Mouse (Mus musculus) heart, postnatal 0 days (tissue): ENCODE measurements at regions not wholly inside any gene's neighbourhood (a gene's known extent, or its start where the extent isn't known, plus 50 kb on each side); places are given as distances from the start of the nearest gene placed in this dataset.

ENCODE experiments used
- ATAC-seq: fragments of 200-750 bp; cut with Nextera tagmentation; 2 replicates; pipeline ENCODE4 v1.8.0; 2017; ENCODE audit warnings: low read depth, moderate number of reproducible peaks, moderate library complexity; ENCODE audit not compliant: insufficient read depth
- DNase-seq: peaks from one replicate; pipeline ENCODE4 v3.0.0-alpha.2; 2016; ENCODE audit warnings: low spot score
- H3K27ac ChIP-seq: fragments of 300-500 bp; sonication (generic); 2 replicates; pipeline ENCODE4 v1.5.1; 2014; ENCODE audit warnings: low read depth, mild to moderate bottlenecking
- H3K27me3 ChIP-seq: fragments of 300-500 bp; sonication (generic); 2 replicates; pipeline ENCODE4 v1.6.1; 2014; ENCODE audit warnings: low read length, mixed read lengths; ENCODE audit not compliant: control insufficient read depth, insufficient read depth
- H3K36me3 ChIP-seq: fragments of 300-500 bp; sonication (generic); replicated peaks from 2 replicates; pipeline ENCODE4 v1.6.1; 2014; ENCODE audit warnings: low read length, mixed read lengths; ENCODE audit not compliant: control insufficient read depth, insufficient read depth
- H3K4me1 ChIP-seq: fragments of 300-500 bp; sonication (generic); 2 replicates; pipeline ENCODE4 v1.6.1; 2014; ENCODE audit warnings: antibody characterized with exemption; ENCODE audit not compliant: control insufficient read depth, insufficient read depth
- H3K4me2 ChIP-seq: fragments of 300-500 bp; sonication (generic); 2 replicates; pipeline ENCODE4 v1.6.1; 2014; ENCODE audit warnings: low read depth, mild to moderate bottlenecking, low read length, moderate library complexity
- H3K4me3 ChIP-seq: fragments of 300-500 bp; sonication (generic); 2 replicates; pipeline ENCODE4 v1.5.1; 2014; ENCODE audit warnings: low read depth, low read length
- H3K9ac ChIP-seq: fragments of 300-500 bp; sonication (generic); replicated peaks from 2 replicates; pipeline ENCODE4 v1.6.1; 2014; ENCODE audit warnings: low read depth, low read length, mixed read lengths
- H3K9me3 ChIP-seq: fragments of 300-500 bp; sonication (generic); replicated peaks from 2 replicates; pipeline ENCODE4 v1.6.1; 2016; ENCODE audit warnings: low read length; ENCODE audit not compliant: control insufficient read depth
- CTCF ChIP-seq: IDR thresholded peaks from 2 replicates; pipeline ENCODE4 v1.5.1; 2016; ENCODE audit warnings: antibody characterized with exemption, control low read depth, low read depth
- EP300 ChIP-seq: IDR thresholded peaks from 2 replicates; pipeline ENCODE4 v1.6.1; 2016; ENCODE audit warnings: antibody characterized with exemption, low read depth
- WGBS: fragments of 180-500 bp; shearing (Covaris S2); extraction: QIAGEN DNeasy Blood & Tissue Kit; methylation state at CpG from one replicate; pipeline ENCODE4 v1.1.7; 2014; 5-methylcytosine and 5-hydroxymethylcytosine counted together

DNA sequence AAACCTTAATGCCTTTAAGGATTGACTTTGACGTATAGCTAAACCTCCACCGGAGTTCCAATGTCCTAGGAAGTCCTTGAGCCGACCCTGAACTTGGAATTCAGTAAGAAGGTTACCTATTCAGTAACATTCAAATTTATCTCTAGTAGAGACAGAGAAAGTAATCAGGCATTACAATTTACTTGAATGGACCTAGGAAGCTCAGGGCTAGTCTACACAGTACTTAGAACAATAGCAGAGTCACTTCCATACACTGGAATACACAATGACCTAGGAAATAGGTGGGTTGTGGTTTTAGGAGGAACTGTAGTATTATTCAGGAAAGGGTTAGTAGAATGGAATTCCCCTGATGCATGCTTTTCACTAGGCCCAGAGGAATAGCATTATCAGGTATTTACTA is 179.2 kb upstream of the Tas2r134 start:
- Histone ChIP-seq H3K27me3 (no peaks in the 10 kb centered on the region), H3K9ac (no peak overlapping the region), H3K4me2 (no peak overlapping the region), H3K9me3 (no peaks in the 10 kb centered on the region; the same call in 1 of the 2 replicates), H3K4me3 (no peak overlapping the region), H3K4me1 (no peaks in the 10 kb centered on the region), H3K36me3 (no peaks in the 10 kb centered on the region), H3K27ac (no peak overlapping the region)
- TF ChIP-seq EP300 (no peak), CTCF (no peak)
- WGBS = 83% methylated on average over 3 of the region's 3 CpGs
- DNase-seq (no peak), ATAC-seq (no peak)

DNA sequence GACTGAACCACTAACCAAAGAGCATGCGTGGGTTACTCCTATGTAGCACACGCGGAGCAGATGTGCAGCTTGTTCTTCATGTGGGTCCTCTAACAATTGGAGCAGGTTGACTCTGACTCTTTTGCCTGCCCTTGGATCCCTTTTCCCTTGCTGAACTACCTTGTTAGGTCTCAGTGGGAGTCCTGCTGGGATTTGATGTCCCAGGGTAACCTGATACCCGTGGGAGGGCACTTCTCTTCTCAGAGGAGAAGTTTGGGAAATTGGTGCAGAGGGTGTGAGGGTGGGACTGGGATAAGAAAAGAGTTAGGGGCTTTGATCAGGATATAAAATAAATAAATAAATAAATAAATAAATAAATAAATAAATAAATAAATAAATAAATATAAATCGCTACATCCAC is 179.7 kb upstream of the Tas2r134 start:
- Histone ChIP-seq H3K27ac (no peak overlapping the region), H3K4me2 (no peak overlapping the region), H3K9ac (no peak overlapping the region), H3K4me1 (no peaks in the 10 kb centered on the region), H3K36me3 (no peaks in the 10 kb centered on the region), H3K27me3 (no peaks in the 10 kb centered on the region), H3K9me3 (no peaks in the 10 kb centered on the region; the same call in 1 of the 2 replicates), H3K4me3 (no peak overlapping the region)
- 92% methylated on average over 5 of the region's 5 CpGs for WGBS
- ATAC-seq (no peak), DNase-seq (no peak)
- TF ChIP-seq CTCF (no peak), EP300 (no peak)

DNA sequence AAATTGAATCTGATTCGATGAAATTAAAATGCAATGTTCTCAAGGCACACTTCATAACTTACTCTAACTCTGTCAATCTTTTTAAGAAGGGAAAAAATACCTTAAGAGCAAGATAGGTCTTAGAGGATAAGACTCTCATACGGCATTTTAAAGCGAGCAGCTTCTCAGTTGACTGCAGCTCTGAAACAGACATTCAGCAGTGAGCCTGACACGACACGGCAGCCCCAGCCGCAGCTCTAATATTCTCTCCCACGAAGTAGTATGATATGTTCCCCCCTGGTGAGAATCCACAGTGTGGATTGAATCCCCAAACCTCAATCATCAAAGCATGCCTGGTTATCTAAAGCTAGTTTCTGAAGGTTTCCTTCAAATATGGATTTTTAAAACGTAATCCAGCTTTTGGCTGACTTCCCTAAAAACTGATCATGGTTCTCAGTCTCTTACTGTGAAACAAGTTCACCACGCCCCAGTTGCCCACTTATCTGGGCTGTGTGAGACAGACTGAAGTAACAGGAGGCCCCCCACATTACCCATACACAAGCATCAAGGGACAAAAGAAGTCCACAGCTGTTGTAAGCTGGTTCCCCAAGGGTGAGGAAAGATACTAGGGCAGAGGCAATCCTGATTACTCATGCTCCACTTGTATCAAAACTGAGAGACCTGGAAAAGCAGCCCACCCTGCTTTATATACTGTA is 182.8 kb upstream of the Tas2r134 start:
- Histone ChIP-seq H3K27me3 (no peaks in the 10 kb centered on the region), H3K4me2 (no peak overlapping the region), H3K9ac (no peak overlapping the region), H3K9me3 (no peaks in the 10 kb centered on the region; the same call in 1 of the 2 replicates), H3K36me3 (no peaks in the 10 kb centered on the region), H3K4me1 (no peaks in the 10 kb centered on the region), H3K4me3 (no peak overlapping the region), H3K27ac (no peak overlapping the region)
- WGBS = 65% methylated on average over 9 of the region's 9 CpGs
- TF ChIP-seq EP300 (no peak), CTCF (no peak)
- DNase-seq (no peak), ATAC-seq (no peak)

DNA sequence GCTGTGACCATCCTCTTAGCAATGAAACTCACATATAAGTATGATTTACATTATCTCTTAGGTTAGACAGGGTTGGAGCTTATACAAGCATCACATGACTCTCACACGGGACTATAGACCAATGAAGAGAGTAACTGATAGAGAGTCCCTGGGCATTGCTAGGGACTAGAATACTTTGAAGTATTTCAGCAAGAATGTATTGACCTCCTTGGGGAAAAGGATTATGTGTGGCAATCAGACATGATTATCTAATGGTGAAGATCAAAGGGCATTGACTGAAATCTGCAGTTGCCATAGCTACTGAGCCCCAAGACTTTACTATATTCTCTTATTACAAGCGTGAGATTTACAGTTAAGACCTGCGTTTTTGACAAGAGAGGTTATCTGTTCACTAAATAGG is 183.4 kb upstream of the Tas2r134 start:
- no peak for ATAC-seq
- H3K27ac ChIP-seq = no peak overlapping the region
- H3K4me3 ChIP-seq = no peak overlapping the region
- no peak overlapping the region for H3K9ac ChIP-seq
- 75% methylated on average over 3 of the region's 3 CpGs for WGBS
- H3K36me3 ChIP-seq = no peaks in the 10 kb centered on the region
- TF ChIP-seq CTCF (no peak), EP300 (no peak)
- H3K27me3 ChIP-seq = no peaks in the 10 kb centered on the region
- no peaks in the 10 kb centered on the region for H3K4me1 ChIP-seq
- no peaks in the 10 kb centered on the region; the same call in 1 of the 2 replicates for H3K9me3 ChIP-seq
- DNase-seq = no peak
- H3K4me2 ChIP-seq = no peak overlapping the region

- H3K4me3 ChIP-seq = no peak overlapping the region
- H3K27ac ChIP-seq = no peak overlapping the region
- TF ChIP-seq CTCF (no peak), EP300 (no peak)
- ATAC-seq (no peak), DNase-seq (no peak)
- WGBS = 59% methylated on average over 1 of the region's 1 CpGs
- 0 out of 2 replicates have a peak, but pooled peaks cover 3% of the 10 kb centered on the region for H3K9me3 ChIP-seq
- H3K4me1 ChIP-seq = no peaks in the 10 kb centered on the region
- no peaks in the 10 kb centered on the region for H3K27me3 ChIP-seq
- no peaks in the 10 kb centered on the region for H3K36me3 ChIP-seq
- no peak overlapping the region for H3K9ac ChIP-seq
- H3K4me2 ChIP-seq = no peak overlapping the region
Observed at GRCm38 (mm10) chr2:51439047-51439446, 188.3 kb upstream of the Tas2r134 start.

- Histone ChIP-seq H3K36me3 (no peaks in the 10 kb centered on the region), H3K4me3 (no peak overlapping the region), H3K9ac (no peak overlapping the region), H3K4me1 (no peaks in the 10 kb centered on the region), H3K9me3 (0 out of 2 replicates have a peak, but pooled peaks cover 3% of the 10 kb centered on the region), H3K27ac (no peak overlapping the region), H3K4me2 (no peak overlapping the region), H3K27me3 (no peaks in the 10 kb centered on the region)
- no peak for ATAC-seq
- WGBS = 48% methylated on average over 3 of the region's 3 CpGs
- TF ChIP-seq CTCF = peak; percentile 41
- no peak for TF ChIP-seq EP300
- DNase-seq = no peak
Observed at GRCm38 (mm10) chr2:51436590-51436989, 190.7 kb upstream of the Tas2r134 start.
